Mouse (Mus musculus) forebrain, embryonic 12.5 days (tissue): ENCODE data around the gene Prim2. TPM values are rescaled to one million over a fixed set of nuclear protein-coding genes. Genes with fewer than 3 reads are reported as not detected.

ENCODE experiments used
- ATAC-seq: fragments of 200-750 bp; cut with Nextera tagmentation; 2 replicates; pipeline ENCODE4 v1.8.0; 2017; ENCODE audit warnings: moderate TSS enrichment; ENCODE audit not compliant: low FRiP score
- H3K27ac ChIP-seq: fragments of 300-500 bp; sonication (generic); 2 replicates; pipeline ENCODE4 v1.5.1; 2016; ENCODE audit warnings: mild to moderate bottlenecking
- H3K27me3 ChIP-seq: fragments of 300-500 bp; sonication (generic); 2 replicates; pipeline ENCODE4 v1.6.1; 2016; ENCODE audit warnings: mild to moderate bottlenecking
- H3K36me3 ChIP-seq: fragments of 300-500 bp; sonication (generic); replicated peaks from 2 replicates; pipeline ENCODE4 v1.6.1; 2016; ENCODE audit warnings: mild to moderate bottlenecking
- H3K4me1 ChIP-seq: fragments of 300-500 bp; sonication (generic); 2 replicates; pipeline ENCODE4 v1.6.1; 2016
- H3K4me2 ChIP-seq: fragments of 300-500 bp; sonication (generic); 2 replicates; pipeline ENCODE4 v1.6.1; 2016; ENCODE audit warnings: mild to moderate bottlenecking, moderate library complexity
- H3K4me3 ChIP-seq: fragments of 300-500 bp; sonication (generic); replicated peaks from 2 replicates; pipeline ENCODE4 v1.5.1; 2016; ENCODE audit warnings: mild to moderate bottlenecking
- H3K9ac ChIP-seq: fragments of 300-500 bp; sonication (generic); 2 replicates; pipeline ENCODE4 v1.6.1; 2016; ENCODE audit warnings: mild to moderate bottlenecking
- H3K9me3 ChIP-seq: fragments of 300-500 bp; sonication (generic); 2 replicates; pipeline ENCODE4 v1.6.1; 2016
- WGBS: fragments of 180-500 bp; shearing (Covaris S2); methylation state at CpG from one replicate; pipeline ENCODE4 v1.1.7; 2016; 5-methylcytosine and 5-hydroxymethylcytosine counted together
- polyA plus RNA-seq: library from polyadenylated mRNA; unstranded; fragments of >200 nt; fragmentation: Nextera tagmentation; extraction: Ambion mirVana; gene quantifications from 2 replicates; pipeline ENCODE4 v1.2.1, GENCODE M21; 2016

Gene Prim2
- polyA plus RNA-seq, 1 experiment from 2014 or later, result 50.0 TPM

DNA sequence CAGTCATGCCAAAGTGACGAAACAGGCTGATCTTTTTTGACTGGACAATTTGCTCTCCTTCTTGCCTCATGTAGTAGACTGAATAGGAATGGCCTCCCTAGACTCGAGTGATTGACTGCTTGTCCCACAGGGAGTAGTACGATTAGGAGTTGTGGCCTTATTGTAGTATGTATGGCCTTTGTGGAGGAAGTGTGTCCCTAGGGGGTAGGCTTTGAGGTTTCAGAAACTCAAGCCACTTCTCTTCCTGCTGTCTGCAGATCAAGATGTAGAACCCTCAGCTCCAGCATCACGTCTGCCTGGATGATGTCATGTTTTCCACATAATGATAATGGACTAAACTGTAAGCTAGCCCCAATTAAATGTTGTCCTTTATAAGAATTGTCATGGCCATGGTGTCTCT lies 222.4 kb downstream of the Prim2 start:
- no peaks in the 10 kb centered on the region for H3K4me1 ChIP-seq
- no peaks in the 10 kb centered on the region for H3K27me3 ChIP-seq
- ATAC-seq, result no peak
- no peak overlapping the region for H3K4me3 ChIP-seq
- H3K9ac ChIP-seq, result no peak overlapping the region
- H3K4me2 ChIP-seq, result no peak overlapping the region
- H3K36me3 ChIP-seq, result no peaks in the 10 kb centered on the region
- no peak overlapping the region for H3K27ac ChIP-seq
- no peaks in the 10 kb centered on the region for H3K9me3 ChIP-seq
- WGBS, result 83% methylated on average over 4 of the region's 4 CpGs

DNA sequence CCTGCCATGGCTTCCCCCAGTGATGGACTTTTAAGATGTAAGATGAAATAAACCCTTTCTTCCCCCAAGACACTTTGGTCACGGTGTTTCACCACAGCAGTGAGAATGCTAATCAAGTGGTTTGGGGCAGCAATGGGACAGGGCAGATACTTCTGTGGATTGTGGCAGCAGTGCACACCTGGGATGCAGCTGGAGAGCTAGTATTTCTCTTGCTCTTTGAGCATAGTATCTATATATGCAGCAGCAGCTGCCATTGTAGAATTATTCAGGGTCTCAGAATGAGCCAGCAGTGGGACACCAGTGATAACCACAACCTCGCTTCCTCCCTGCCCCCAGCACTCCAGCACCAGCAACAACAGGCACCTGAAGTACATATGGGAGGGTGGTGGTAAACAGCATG lies 233.4 kb downstream of the Prim2 start:
- Histone ChIP-seq H3K27me3 (no peaks in the 10 kb centered on the region), H3K9me3 (no peaks in the 10 kb centered on the region), H3K9ac (no peak overlapping the region), H3K4me3 (no peak overlapping the region), H3K4me2 (no peak overlapping the region), H3K27ac (no peak overlapping the region), H3K36me3 (no peaks in the 10 kb centered on the region), H3K4me1 (no peaks in the 10 kb centered on the region)
- ATAC-seq, result no peak
- 93% methylated on average over 2 of the region's 2 CpGs for WGBS

Other genes with a start within 250 kb of the Prim2 start
- gene Rab23, start 50.1 kb upstream of the Prim2 start, polyA plus RNA-seq, result 30.7 and 32.3 TPM in 2 replicates
- 28.3 and 29.0 TPM in 2 replicates for gene Bag2, start 88.0 kb upstream of the Prim2 start, polyA plus RNA-seq
- 51.9 and 55.6 TPM in 2 replicates for gene Zfp451, start 144.8 kb upstream of the Prim2 start, polyA plus RNA-seq
- gene Bend6, start 238.0 kb upstream of the Prim2 start, polyA plus RNA-seq, result 3.7 and 3.9 TPM in 2 replicates
- gene Dst, start 238.4 kb upstream of the Prim2 start, polyA plus RNA-seq, result 26.8 and 30.8 TPM in 2 replicates